Mouse (Mus musculus) liver, embryonic 12.5 days (tissue): Measurements from ENCODE around the gene Kansl1l. TPM values are rescaled to one million over a fixed set of nuclear protein-coding genes. Genes with fewer than 3 reads are reported as not detected.
"Not testable (repeated sequence)": the region's sequence is repeated elsewhere in the genome, so short reads cannot be mapped to it uniquely, and the experiment has no call there.

Experiments
- ATAC-seq: fragments of 200-750 bp; cut with Nextera tagmentation; 2 replicates; pipeline ENCODE4 v1.8.0; 2017; ENCODE audit warnings: moderate number of reproducible peaks, mild to moderate bottlenecking, moderate library complexity
- H3K27ac ChIP-seq: fragments of 300-500 bp; sonication (generic); 2 replicates; pipeline ENCODE4 v1.5.1; 2016; ENCODE audit warnings: mild to moderate bottlenecking
- H3K27me3 ChIP-seq: fragments of 300-500 bp; sonication (generic); replicated peaks from 2 replicates; pipeline ENCODE4 v1.6.1; 2016; ENCODE audit warnings: mild to moderate bottlenecking, moderate library complexity
- H3K36me3 ChIP-seq: fragments of 300-500 bp; sonication (generic); 2 replicates; pipeline ENCODE4 v1.6.1; 2016; ENCODE audit warnings: mild to moderate bottlenecking, moderate library complexity
- H3K4me1 ChIP-seq: fragments of 300-500 bp; sonication (generic); 2 replicates; pipeline ENCODE4 v1.6.1; 2016
- H3K4me2 ChIP-seq: fragments of 300-500 bp; sonication (generic); 2 replicates; pipeline ENCODE4 v1.6.1; 2016; ENCODE audit warnings: mild to moderate bottlenecking, moderate library complexity
- H3K4me3 ChIP-seq: fragments of 300-500 bp; sonication (generic); 2 replicates; pipeline ENCODE4 v1.5.1; 2016; ENCODE audit warnings: mild to moderate bottlenecking, moderate library complexity
- H3K9ac ChIP-seq: fragments of 300-500 bp; sonication (generic); 2 replicates; pipeline ENCODE4 v1.6.1; 2016; ENCODE audit warnings: mild to moderate bottlenecking, moderate library complexity
- H3K9me3 ChIP-seq: fragments of 300-500 bp; sonication (generic); replicated peaks from 2 replicates; pipeline ENCODE4 v1.6.1; 2016; ENCODE audit warnings: mild to moderate bottlenecking, moderate library complexity
- WGBS: fragments of 180-500 bp; shearing (Covaris S2); methylation state at CpG from one replicate; pipeline ENCODE4 v1.1.7; 2016; ENCODE audit not compliant: insufficient replicate concordance; 5-methylcytosine and 5-hydroxymethylcytosine counted together
- polyA plus RNA-seq: library from polyadenylated mRNA; unstranded; fragments of >200 nt; fragmentation: Nextera tagmentation; extraction: Ambion mirVana; gene quantifications from 2 replicates; pipeline ENCODE4 v1.2.1, GENCODE M21; 2016

Kansl1l gene
- polyA plus RNA-seq, 1 experiment from 2014 or later, result 4.5 TPM

DNA sequence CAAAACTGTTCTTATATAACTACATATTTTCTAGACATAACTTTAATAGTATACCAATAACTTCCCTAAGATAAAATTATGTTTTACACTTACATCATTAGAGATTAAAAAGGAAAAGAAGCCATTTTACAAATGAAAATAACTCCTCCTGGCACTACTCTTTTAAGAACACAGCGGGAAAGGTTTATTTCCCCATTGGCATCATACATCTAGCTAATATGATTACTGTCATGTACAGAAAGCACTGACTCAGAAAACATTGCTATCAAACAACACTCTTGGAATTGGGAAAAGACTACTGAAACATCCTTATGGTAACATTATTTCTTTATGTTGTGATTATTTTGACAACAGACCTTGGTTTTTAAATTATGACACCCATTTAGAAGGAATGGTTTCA lies 48.6 kb downstream of the Kansl1l start:
- no peak overlapping the region for H3K9ac ChIP-seq
- no peaks in the 10 kb centered on the region for H3K27me3 ChIP-seq
- H3K4me2 ChIP-seq, result no peak overlapping the region
- no peak overlapping the region for H3K4me3 ChIP-seq
- H3K4me1 ChIP-seq, result no peaks in the 10 kb centered on the region
- no peak for ATAC-seq
- H3K9me3 ChIP-seq, result no peaks in the 10 kb centered on the region
- H3K36me3 ChIP-seq, result peaks cover 12% of the 10 kb centered on the region
- 80% methylated on average over 1 of the region's 1 CpGs for WGBS
- no peak overlapping the region for H3K27ac ChIP-seq

DNA sequence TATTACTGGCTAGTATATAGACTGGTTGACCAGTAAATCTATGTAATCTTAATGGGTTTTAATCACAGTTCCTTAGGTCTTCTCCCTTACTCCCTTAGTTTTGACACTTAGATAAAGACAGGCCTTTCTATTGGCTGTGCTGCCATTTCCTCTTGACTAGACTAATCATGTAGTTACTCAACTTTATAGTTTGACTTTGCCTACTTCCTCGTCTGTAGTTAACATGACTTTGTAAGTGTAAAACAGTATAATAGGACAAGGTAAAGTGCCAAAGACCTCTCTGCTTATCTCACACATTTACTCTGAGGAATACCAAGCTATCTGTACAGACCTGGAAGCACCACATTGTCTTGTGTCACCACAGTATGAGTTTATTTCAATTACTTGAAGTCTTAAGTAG lies 86.8 kb downstream of the Kansl1l start:
- Histone ChIP-seq H3K9ac (no peak overlapping the region), H3K27ac (no peak overlapping the region), H3K27me3 (no peaks in the 10 kb centered on the region), H3K36me3 (peaks cover 18% of the 10 kb centered on the region), H3K9me3 (no peaks in the 10 kb centered on the region), H3K4me1 (no peaks in the 10 kb centered on the region), H3K4me2 (no peak overlapping the region), H3K4me3 (no peak overlapping the region)
- WGBS, result 42% methylated on average over 1 of the region's 1 CpGs
- ATAC-seq, result no peak

DNA sequence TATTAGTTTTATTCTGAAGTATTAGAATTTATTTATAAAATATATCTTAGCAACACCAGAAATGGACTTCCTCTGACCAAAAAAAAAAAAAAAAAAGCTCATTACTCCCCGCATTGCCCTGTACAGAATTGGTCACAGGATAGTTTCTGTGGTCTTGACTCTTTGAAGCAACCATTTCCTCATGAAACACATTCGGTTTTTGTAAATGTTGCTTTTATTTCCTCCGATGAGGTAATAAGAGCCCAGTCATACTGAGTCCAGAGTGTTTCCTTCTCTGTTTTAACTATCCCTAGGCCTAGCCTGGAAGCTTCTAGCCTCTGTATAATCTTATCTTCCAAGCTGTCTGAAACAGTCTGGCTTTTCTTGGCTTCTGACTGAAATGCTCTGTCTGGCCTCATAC lies 104.5 kb downstream of the Kansl1l start:
- Histone ChIP-seq H3K9me3 (no peaks in the 10 kb centered on the region), H3K9ac (no peak overlapping the region), H3K4me3 (no peak overlapping the region), H3K4me1 (no peaks in the 10 kb centered on the region), H3K4me2 (no peak overlapping the region), H3K27ac (no peak overlapping the region), H3K27me3 (no peaks in the 10 kb centered on the region), H3K36me3 (peaks cover 78% of the 10 kb centered on the region)
- no peak for ATAC-seq
- 77% methylated on average over 3 of the region's 3 CpGs for WGBS

DNA sequence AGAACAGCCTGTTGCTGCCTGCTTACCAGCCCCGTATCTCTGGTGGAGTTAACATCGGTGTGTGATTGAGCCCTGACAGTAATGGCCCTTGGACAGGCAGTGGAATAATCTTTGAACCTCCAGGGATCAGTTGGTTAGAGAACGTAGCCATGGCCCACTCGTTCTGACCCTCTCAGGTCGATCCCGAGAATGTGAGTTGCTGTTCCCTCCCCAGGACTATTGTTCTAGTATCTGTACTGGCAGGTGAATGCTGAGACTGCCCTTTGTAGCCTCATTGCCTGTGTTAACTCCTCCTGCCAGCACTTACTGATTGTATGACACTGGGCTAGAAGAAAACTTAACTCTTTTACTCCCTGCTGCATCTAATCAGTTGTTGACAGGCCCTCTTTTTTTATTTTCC lies 112.8 kb downstream of the Kansl1l start:
- H3K4me2 ChIP-seq, result no peak overlapping the region
- no peak overlapping the region for H3K4me3 ChIP-seq
- H3K36me3 ChIP-seq, result peaks cover 48% of the 10 kb centered on the region
- WGBS, result 75% methylated on average over 6 of the region's 6 CpGs
- H3K27me3 ChIP-seq, result no peaks in the 10 kb centered on the region
- no peak overlapping the region for H3K27ac ChIP-seq
- peaks cover 36% of the 10 kb centered on the region for H3K4me1 ChIP-seq
- H3K9ac ChIP-seq, result no peak overlapping the region
- H3K9me3 ChIP-seq, result no peaks in the 10 kb centered on the region
- no peak for ATAC-seq

DNA sequence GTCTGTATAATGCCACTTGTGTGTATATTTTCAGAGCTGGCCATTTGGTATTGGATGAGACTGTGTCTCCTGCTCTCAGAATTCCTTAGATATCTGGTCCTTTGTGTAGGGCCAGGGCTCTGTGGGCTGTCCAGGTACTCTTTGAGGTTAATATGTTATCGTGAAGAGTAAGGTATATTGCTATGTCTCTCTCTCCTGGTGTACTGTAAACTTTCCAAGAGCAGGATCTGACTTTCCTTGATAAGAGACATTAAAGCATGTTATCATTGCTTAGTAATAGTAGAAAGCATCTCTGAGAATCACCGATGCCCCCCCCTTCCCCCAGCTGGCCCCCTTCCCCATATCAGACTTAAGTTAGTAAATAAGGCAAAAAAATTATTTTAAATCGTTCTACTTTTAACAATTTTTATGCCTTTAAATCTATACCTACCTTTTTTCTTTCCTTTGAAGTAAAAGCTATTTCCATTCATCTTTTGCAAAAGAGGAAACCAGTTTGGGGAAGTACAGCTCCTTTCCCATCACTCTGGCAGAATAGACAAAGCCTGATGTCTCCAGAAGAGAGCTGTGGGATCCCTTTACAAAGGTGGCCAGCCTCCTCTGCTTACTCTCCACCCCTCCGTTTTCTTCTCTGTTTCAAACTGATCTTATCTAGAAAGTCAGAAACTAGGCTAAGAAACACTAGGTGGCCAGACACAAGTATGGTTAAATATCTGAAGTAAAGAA lies 114.6 kb downstream of the Kansl1l start:
- Histone ChIP-seq H3K9ac (peak overlapping the region; percentile 83), H3K4me2 (peak overlapping the region; percentile 75), H3K4me1 (peaks cover 36% of the 10 kb centered on the region), H3K27me3 (no peaks in the 10 kb centered on the region), H3K4me3 (peak overlapping the region; percentile 90), H3K9me3 (no peaks in the 10 kb centered on the region), H3K27ac (peak overlapping the region; percentile 40; the same call in 1 of the 2 replicates), H3K36me3 (peaks cover 34% of the 10 kb centered on the region)
- peak; percentile 23; the same call in 1 of the 2 replicates for ATAC-seq
- WGBS, result 35% methylated on average over 4 of the region's 4 CpGs

DNA sequence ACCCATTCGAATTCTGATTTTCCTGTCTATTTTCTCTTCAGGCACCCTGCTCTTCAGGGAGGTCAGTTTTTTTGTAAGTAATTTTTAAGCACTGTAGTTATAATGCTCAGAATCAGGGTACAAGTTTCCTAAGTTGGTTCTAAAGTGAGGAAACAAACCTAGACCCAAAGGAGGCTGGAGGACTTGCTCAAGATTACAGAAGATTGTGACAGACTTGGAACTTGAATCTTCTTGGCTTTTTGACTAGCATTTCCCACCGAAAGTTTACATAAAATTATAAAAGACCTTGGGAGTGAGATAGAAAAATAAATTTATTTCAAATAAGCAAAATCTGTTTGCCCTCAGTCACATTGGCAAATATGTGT lies 115.8 kb downstream of the Kansl1l start:
- no peak for ATAC-seq
- peak overlapping the region; percentile 90 for H3K4me3 ChIP-seq
- peak overlapping the region; percentile 83 for H3K9ac ChIP-seq
- H3K9me3 ChIP-seq, result no peaks in the 10 kb centered on the region
- peaks cover 36% of the 10 kb centered on the region for H3K4me1 ChIP-seq
- no peaks in the 10 kb centered on the region for H3K27me3 ChIP-seq
- H3K4me2 ChIP-seq, result peak overlapping the region; percentile 75
- peaks cover 22% of the 10 kb centered on the region for H3K36me3 ChIP-seq
- 12% methylated on average over 2 of the region's 2 CpGs for whole genome bisulfite sequencing
- H3K27ac ChIP-seq, result peak overlapping the region; percentile 79

DNA sequence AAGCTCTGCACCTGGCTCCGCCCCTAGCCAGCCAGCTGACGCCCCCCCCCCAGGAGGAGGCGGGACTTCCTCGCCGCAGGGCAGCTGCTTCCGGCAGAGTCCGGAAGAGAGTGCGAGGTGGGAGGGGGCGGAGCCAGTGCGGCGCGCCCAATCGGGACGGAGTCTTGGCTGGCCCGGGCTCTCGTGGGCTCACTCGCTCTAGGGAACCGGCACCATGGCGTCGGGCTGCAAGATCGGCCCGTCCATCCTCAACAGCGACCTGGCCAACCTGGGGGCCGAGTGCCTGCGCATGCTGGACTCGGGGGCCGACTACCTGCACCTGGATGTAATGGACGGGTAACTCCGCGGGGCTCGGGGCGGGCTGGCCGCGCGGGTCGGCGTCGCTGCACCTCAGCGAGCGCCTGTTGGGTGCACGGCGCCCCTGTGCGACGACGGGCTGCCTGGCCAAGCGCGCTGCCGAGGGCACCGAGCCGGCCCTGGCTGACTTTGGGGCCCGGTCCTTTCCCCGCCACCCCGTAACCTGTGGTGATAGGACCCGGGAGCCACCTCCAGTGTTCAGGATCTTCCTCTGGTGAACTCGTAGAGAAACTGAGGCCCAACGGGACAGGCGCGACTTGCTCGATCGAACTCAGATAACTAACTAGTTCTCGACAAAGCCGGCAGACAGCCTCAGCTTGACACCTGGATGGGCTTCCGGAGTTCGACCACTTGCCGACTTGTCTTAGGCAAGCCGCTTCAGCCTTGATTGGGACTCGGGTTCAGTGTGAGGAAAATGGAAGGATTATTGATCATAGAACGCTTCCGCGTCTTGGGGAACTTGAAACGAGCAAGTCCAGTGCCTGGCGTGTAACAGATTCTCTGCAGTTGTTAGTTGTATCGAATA lies 116.4 kb downstream of the Kansl1l start, which contains the start of gene Rpe:
Gene Rpe, plus strand, starts transcription at position 139 of the 883 bp plus-strand sequence.
- Histone ChIP-seq H3K4me2 (peak within 1 kb of the TSS; percentile 75), H3K9me3 (no peaks in the 10 kb centered on the region), H3K4me3 (peak within 1 kb of the TSS; percentile 90), H3K4me1 (peaks cover 36% of the 10 kb centered on the region), H3K27ac (peak within 1 kb of the TSS; percentile 79), H3K36me3 (peaks cover 19% of the 10 kb centered on the region; the same call in 1 of the 2 replicates), H3K9ac (peak within 1 kb of the TSS; percentile 83), H3K27me3 (no peaks in the 10 kb centered on the region)
- peak; percentile 99 for ATAC-seq
- WGBS, result 1% methylated on average over 73 of the region's 73 CpGs

DNA sequence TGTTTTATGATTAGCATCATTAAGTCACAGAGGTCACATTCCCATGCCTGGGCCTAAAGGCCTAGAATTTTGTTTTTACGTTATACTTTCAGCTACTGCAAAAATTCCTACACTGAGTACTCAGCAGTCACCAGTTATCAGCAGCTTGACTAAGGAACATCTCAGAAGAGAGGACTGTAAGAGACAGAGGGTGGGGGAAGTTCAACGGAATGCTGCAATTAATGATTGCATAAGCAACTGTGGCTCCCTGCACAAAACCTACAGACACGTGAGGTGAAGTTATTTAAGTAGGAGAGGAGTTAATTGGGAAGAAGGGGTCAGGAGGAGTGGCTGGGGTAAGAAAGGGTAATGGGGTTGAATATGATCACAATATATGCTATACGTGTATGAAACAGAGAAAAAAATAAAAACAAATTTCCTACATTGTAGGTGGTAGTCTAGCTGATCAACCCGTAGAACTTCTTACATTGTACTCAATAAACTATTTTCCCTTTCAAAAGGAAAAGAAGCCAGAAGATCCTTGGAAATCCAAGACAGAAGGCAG lies 117.1 kb downstream of the Kansl1l start:
- no peak overlapping the region for H3K27ac ChIP-seq
- no peak for ATAC-seq

DNA sequence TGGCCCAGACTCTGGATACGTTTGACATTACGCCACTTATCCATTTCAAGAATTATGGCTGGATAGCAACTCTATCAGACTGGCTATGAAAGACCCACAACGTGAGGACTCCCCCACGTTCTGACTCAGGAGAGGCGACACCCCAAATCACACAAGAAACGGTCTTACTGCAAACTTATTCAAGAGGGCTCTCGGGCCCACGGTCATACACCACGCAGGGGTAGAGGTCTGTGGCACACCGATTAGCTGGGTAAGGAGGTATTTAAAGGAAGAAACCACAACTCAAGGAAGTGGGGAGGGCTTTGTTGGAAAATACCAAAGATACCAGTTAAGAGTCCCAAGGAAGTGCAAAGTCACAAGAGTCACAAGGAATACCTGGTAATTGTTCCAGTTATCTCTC lies 117.7 kb downstream of the Kansl1l start:
- H3K4me3 ChIP-seq, H3K4me2 ChIP-seq, H3K27ac ChIP-seq, ATAC-seq, H3K9ac ChIP-seq, H3K27me3 ChIP-seq, H3K9me3 ChIP-seq: not testable (repeated sequence)
- 80% methylated on average over 10 of the region's 10 CpGs for WGBS
- H3K4me1 ChIP-seq, result peaks cover 33% of the 10 kb centered on the region
- H3K36me3 ChIP-seq, result peaks cover 12% of the 10 kb centered on the region; the same call in 1 of the 2 replicates

More for the DNA sequence above, 117.1 kb downstream of the Kansl1l start:
- Histone ChIP-seq H3K36me3 (peaks cover 15% of the 10 kb centered on the region; the same call in 1 of the 2 replicates), H3K9ac (peak overlapping the region; percentile 83; the same call in 1 of the 2 replicates), H3K4me3 (peak overlapping the region; percentile 90), H3K4me2 (peak overlapping the region; percentile 75), H3K4me1 (peaks cover 36% of the 10 kb centered on the region), H3K9me3 (no peaks in the 10 kb centered on the region), H3K27me3 (no peaks in the 10 kb centered on the region)
- WGBS, result 55% methylated on average over 5 of the region's 5 CpGs

DNA sequence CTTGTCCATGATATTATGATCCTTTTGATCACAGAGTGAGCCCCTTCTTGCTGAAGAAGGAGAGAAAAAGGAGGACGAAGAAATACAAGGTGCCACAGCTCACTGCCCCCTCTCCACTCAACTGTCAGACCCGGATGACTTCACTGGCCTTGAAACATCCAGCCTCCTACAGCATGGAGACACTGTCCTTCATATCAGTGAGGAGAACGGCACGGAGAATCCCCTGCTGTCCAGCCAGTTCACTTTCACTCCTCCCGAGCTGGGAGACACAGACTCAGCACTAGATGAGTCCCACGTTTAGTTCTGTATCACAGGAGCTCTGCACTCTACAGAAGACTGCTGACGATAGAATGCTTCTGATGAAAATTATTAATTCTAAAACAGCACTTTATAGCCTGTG lies 122.1 kb downstream of the Kansl1l start:
- 53% methylated on average over 7 of the region's 7 CpGs for WGBS
- no peaks in the 10 kb centered on the region for H3K27me3 ChIP-seq
- H3K36me3 ChIP-seq, result no peaks in the 10 kb centered on the region
- H3K9me3 ChIP-seq, result no peaks in the 10 kb centered on the region
- H3K4me1 ChIP-seq, result peaks cover 3% of the 10 kb centered on the region
- H3K4me3 ChIP-seq, result no peak overlapping the region
- H3K9ac ChIP-seq, result no peak overlapping the region
- no peak overlapping the region for H3K4me2 ChIP-seq
- no peak for ATAC-seq
- H3K27ac ChIP-seq, result no peak overlapping the region

DNA sequence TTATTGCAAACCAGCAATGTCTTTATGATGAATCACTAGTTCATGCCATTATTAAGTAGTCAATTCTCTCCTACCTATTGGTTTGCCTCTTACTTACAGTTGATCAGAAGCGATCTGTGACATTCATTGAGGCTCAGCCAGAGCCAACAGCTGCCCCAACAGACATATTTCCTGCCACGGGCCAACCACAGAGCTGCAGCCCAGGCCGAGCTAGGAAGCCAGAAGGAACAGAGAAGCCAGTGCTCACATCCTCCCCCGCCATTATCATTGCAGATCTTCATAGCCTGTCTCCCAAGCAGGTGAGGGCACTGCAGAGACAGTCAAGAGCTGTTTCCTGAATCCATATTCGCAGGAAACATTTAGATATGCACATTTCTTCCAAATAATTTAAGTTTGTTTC lies 123.1 kb downstream of the Kansl1l start:
- WGBS, result 21% methylated on average over 5 of the region's 5 CpGs
- Histone ChIP-seq H3K4me1 (no peaks in the 10 kb centered on the region), H3K4me2 (no peak overlapping the region), H3K27ac (no peak overlapping the region), H3K9ac (no peak overlapping the region), H3K9me3 (no peaks in the 10 kb centered on the region), H3K36me3 (no peaks in the 10 kb centered on the region), H3K4me3 (no peak overlapping the region), H3K27me3 (no peaks in the 10 kb centered on the region)
- no peak for ATAC-seq
